Mouse (Mus musculus) liver, embryonic 11.5 days (tissue): Measurements from ENCODE around the gene Ankrd34a. TPM values are rescaled to one million over a fixed set of nuclear protein-coding genes. Genes with fewer than 3 reads are reported as not detected.

Source experiments
- ATAC-seq: fragments of 200-750 bp; cut with Nextera tagmentation; replicated peaks from 2 replicates; pipeline ENCODE4 v1.8.0; 2017; ENCODE audit warnings: moderate number of reproducible peaks, mild to moderate bottlenecking, moderate TSS enrichment, moderate library complexity; ENCODE audit not compliant: low FRiP score
- DNase-seq: peaks from one replicate; pipeline ENCODE4 v3.0.0-alpha.2; 2017; ENCODE audit warnings: low spot score
- H3K27ac ChIP-seq: fragments of 300-500 bp; sonication (generic); 2 replicates; pipeline ENCODE4 v1.5.1; 2014; ENCODE audit warnings: mild to moderate bottlenecking, low read depth, low read length, control low read depth
- H3K27me3 ChIP-seq: fragments of 300-500 bp; sonication (generic); replicated peaks from 2 replicates; pipeline ENCODE4 v1.6.1; 2014; ENCODE audit warnings: low read length, mixed read lengths; ENCODE audit not compliant: control insufficient read depth, insufficient read depth
- H3K36me3 ChIP-seq: fragments of 300-500 bp; sonication (generic); 2 replicates; pipeline ENCODE4 v1.6.1; 2014; ENCODE audit warnings: mild to moderate bottlenecking, low read length, moderate library complexity, mixed read lengths; ENCODE audit not compliant: control insufficient read depth, insufficient read depth
- H3K4me1 ChIP-seq: fragments of 300-500 bp; sonication (generic); replicated peaks from 2 replicates; pipeline ENCODE4 v1.6.1; 2014; ENCODE audit warnings: low read length, mixed read lengths; ENCODE audit not compliant: control insufficient read depth, insufficient read depth
- H3K4me2 ChIP-seq: fragments of 300-500 bp; sonication (generic); 2 replicates; pipeline ENCODE4 v1.6.1; 2014; ENCODE audit warnings: mild to moderate bottlenecking, control low read depth, moderate library complexity
- H3K4me3 ChIP-seq: fragments of 300-500 bp; sonication (generic); 2 replicates; pipeline ENCODE4 v1.5.1; 2014; ENCODE audit warnings: low read depth, low read length, control low read depth
- H3K9ac ChIP-seq: fragments of 300-500 bp; sonication (generic); 2 replicates; pipeline ENCODE4 v1.6.1; 2014; ENCODE audit warnings: low read depth, low read length, control low read depth
- H3K9me3 ChIP-seq: fragments of 300-500 bp; sonication (generic); 2 replicates; pipeline ENCODE4 v1.6.1; 2016; ENCODE audit warnings: low read length, inconsistent platforms, mixed read lengths; ENCODE audit not compliant: control insufficient read depth
- WGBS: fragments of 180-500 bp; shearing (Covaris S2); extraction: QIAGEN DNeasy Blood & Tissue Kit; methylation state at CpG from one replicate; pipeline ENCODE4 v1.1.7; 2014; 5-methylcytosine and 5-hydroxymethylcytosine counted together
- polyA plus RNA-seq: library from polyadenylated mRNA; unstranded; fragments of >200 nt; fragmentation: Nextera tagmentation; extraction: Ambion mirVana; gene quantifications from 2 replicates; pipeline ENCODE4 v1.2.1, GENCODE M21; 2014

Gene Ankrd34a
- polyA plus RNA-seq, 1 experiment from 2014 or later: 1.1 TPM

DNA sequence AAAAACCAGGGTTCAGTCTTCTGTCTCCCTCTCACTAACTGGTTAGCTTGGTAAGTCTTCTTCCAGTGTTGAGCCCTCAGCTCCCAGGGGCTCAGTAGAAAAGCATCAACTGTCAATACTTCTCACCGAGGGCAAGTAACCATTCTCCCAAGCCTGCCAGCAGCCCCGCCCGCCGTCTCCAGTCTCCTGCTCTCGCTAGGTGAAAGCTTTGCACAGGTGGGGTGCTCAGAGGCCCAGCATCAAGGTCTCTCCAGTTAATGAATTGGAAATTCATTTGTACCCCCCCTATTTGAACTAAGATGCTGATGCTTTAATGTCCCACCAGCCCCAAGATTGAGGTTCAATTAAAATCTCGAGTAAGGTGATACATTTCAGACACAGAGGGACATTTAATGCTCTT lies 15.3 kb upstream of the Ankrd34a start:
- Histone ChIP-seq H3K27me3 (no peaks in the 10 kb centered on the region), H3K36me3 (no peaks in the 10 kb centered on the region), H3K4me1 (peaks cover 28% of the 10 kb centered on the region), H3K4me3 (no peak overlapping the region), H3K4me2 (no peak overlapping the region; the same call in 1 of the 2 replicates), H3K9ac (no peak overlapping the region), H3K27ac (no peak overlapping the region), H3K9me3 (no peaks in the 10 kb centered on the region)
- ATAC-seq: no peak
- 50% methylated on average over 6 of the region's 6 CpGs for WGBS
- DNase-seq: no peak

DNA sequence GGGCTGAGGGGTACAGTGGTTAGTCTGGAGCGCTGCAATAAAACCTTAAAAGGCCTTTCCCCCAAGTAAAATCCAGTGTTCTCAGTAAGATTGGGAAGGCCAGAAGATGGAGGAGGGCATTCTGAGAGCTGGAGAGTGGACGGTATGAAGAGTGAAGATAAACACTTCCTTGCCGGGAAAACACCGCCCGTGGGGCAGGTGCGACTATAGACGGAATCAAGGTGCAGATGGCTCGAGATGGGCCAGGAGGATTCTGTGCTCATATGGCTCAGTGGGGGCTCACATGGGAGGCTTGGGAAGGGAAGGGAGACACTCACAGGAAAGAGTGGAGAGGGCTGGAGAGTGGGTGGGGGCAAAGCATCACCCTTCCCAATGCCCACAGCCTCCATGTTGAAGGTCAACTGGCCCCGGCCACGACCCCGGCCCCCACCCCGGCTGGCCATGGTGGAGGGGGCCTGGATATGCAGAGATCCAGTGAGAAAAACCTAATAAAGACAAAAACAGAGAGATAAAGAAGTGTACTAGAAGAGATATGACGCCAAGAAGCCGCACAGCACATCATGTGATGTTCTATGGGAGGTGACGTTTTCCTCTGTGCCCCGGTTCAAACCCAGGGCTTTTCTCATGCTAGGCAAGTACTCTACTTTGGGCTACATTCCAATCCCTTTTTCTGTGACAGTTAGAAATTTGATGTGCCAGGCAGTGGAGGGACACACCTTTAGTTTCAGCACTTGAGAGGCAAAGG lies 14.5 kb upstream of the Ankrd34a start:
- Histone ChIP-seq H3K4me1 (peaks cover 20% of the 10 kb centered on the region), H3K9me3 (no peaks in the 10 kb centered on the region), H3K4me2 (no peak overlapping the region), H3K36me3 (no peaks in the 10 kb centered on the region), H3K4me3 (no peak overlapping the region), H3K27me3 (no peaks in the 10 kb centered on the region), H3K27ac (no peak overlapping the region), H3K9ac (no peak overlapping the region)
- 83% methylated on average over 16 of the region's 16 CpGs for WGBS
- no peak for ATAC-seq
- DNase-seq: no peak

DNA sequence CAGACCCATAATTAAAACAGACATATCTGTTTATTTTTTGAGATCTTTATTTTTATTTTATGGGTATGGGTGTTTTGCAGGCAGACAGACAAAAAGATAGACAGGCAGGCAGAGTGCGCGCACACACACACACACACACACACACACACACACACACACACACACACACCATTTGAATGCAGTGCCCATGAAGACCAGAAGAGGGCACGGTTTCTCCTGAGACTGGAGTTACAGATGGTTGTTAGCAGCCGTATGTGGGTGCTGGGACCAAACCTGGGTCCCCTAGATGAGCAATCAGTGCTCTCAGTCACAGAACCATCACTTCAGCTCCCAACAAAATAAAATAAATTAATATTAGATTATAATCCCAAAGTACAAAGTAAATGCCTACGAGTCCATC lies 13.1 kb upstream of the Ankrd34a start:
- no peak overlapping the region for H3K4me3 ChIP-seq
- no peak overlapping the region for H3K4me2 ChIP-seq
- peaks cover 15% of the 10 kb centered on the region for H3K4me1 ChIP-seq
- no peak for DNase-seq
- no peaks in the 10 kb centered on the region for H3K9me3 ChIP-seq
- H3K27me3 ChIP-seq: no peaks in the 10 kb centered on the region
- no peak overlapping the region for H3K9ac ChIP-seq
- ATAC-seq: no peak
- 91% methylated on average over 5 of the region's 5 CpGs for WGBS
- no peak overlapping the region for H3K27ac ChIP-seq
- H3K36me3 ChIP-seq: no peaks in the 10 kb centered on the region

DNA sequence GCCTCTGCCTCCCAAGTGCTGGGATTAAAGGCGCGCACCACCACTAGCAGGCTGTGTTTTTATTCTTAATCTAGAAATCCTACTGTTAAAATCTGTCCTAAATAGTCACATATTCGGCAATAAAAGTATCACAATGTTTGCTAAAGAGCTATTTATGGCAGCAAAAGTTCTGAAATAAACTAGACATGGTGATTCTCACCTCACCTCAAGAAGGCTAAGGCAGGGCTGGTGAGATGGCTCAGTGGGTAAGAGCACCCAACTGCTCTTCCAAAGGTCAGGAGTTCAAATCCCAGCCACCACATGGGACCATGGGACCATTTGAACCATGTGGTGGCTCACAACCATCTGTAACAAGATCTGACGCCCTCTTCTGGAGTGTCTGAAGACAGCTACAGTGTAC lies 5.8 kb upstream of the Ankrd34a start:
- no peaks in the 10 kb centered on the region for H3K36me3 ChIP-seq
- no peak for ATAC-seq
- H3K4me1 ChIP-seq: peaks cover 7% of the 10 kb centered on the region; the same call in 1 of the 2 replicates
- WGBS: 80% methylated on average over 4 of the region's 4 CpGs
- H3K27ac ChIP-seq: no peak overlapping the region
- no peaks in the 10 kb centered on the region for H3K9me3 ChIP-seq
- no peak overlapping the region for H3K4me2 ChIP-seq
- H3K27me3 ChIP-seq: peaks cover 10% of the 10 kb centered on the region
- no peak overlapping the region for H3K4me3 ChIP-seq
- DNase-seq: no peak
- no peak overlapping the region for H3K9ac ChIP-seq

DNA sequence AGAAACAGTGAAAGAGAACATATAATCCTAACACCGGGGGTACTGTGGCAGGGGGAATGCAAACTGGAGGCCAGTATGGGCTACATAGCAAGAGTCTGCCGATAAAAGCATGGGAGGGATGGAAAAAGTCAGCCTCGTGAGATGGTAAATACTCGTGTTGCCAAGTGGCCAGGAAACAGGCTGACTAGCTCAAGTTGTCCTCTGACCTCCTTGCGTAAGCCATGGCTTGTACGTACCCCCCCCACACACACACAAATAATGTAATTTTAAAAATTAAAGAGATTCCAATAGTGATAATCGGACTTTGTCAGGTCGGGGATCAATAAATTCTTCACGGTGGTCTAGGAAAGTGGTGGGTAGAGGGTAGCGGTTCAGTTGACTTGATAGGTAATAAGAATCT lies 3.1 kb upstream of the Ankrd34a start:
- no peaks in the 10 kb centered on the region for H3K36me3 ChIP-seq
- no peak for DNase-seq
- 2% methylated on average over 10 of the region's 10 CpGs for WGBS
- no peaks in the 10 kb centered on the region for H3K9me3 ChIP-seq
- peak overlapping the region; percentile 72 for H3K9ac ChIP-seq
- peak overlapping the region; percentile 85 for H3K4me2 ChIP-seq
- peak overlapping the region; percentile 66 for H3K4me3 ChIP-seq
- H3K4me1 ChIP-seq: peaks cover 26% of the 10 kb centered on the region
- no peak for ATAC-seq
- peak overlapping the region; percentile 56; the same call in 1 of the 2 replicates for H3K27ac ChIP-seq
- peaks cover 37% of the 10 kb centered on the region for H3K27me3 ChIP-seq

DNA sequence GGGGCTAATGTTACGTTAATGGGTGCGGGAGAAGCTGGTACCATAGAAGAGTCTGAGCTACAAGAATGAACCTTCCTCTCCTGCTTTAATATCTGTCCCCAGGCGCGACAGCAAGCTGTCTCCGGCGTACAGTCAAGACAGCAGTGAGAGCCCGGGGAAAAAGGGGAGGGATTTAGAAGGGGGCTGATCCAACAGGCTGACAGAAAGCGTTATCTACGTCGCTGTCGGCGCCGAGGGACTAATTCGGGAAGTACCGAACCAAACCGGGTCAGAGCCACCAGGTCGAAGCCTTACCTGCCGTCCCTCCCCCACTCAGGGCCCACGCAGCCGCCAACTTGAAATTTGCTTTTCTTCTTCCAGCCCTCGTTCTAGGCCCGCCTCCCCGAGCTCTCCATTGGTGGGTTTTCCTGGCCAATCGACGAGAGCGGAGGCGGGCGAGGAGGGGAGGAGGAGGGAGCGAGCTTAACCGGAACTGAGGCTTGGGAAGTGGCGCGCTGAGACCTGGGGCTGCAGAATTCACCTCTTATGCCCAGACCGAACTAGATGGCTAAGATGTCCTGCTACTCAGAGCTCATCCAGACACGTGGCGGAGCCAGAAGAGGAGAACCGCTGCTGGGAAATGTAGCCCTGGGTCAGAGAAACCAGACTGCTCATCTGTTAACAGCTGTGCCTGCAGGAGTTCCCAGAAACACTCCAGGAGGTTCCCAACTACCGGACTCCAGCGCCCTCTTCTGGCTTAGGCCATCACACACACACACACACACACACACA lies 2.5 kb upstream of the Ankrd34a start, which contains the start of gene Polr3gl:
TSS of gene Polr3gl (minus strand) at position 392 of the 771 bp plus-strand sequence.
- peak within 1 kb of the TSS; percentile 72 for H3K9ac ChIP-seq
- H3K4me3 ChIP-seq: peak within 1 kb of the TSS; percentile 66
- ATAC-seq (peak; percentile 95), DNase-seq (peak; percentile 95)
- H3K4me2 ChIP-seq: peak within 1 kb of the TSS; percentile 85
- peaks cover 31% of the 10 kb centered on the region for H3K4me1 ChIP-seq
- peak within 1 kb of the TSS; percentile 56; the same call in 1 of the 2 replicates for H3K27ac ChIP-seq
- under 1% methylated on average over 38 of the region's 38 CpGs for WGBS
- no peaks in the 10 kb centered on the region for H3K9me3 ChIP-seq
- no peaks in the 10 kb centered on the region for H3K36me3 ChIP-seq
- peaks cover 43% of the 10 kb centered on the region for H3K27me3 ChIP-seq

DNA sequence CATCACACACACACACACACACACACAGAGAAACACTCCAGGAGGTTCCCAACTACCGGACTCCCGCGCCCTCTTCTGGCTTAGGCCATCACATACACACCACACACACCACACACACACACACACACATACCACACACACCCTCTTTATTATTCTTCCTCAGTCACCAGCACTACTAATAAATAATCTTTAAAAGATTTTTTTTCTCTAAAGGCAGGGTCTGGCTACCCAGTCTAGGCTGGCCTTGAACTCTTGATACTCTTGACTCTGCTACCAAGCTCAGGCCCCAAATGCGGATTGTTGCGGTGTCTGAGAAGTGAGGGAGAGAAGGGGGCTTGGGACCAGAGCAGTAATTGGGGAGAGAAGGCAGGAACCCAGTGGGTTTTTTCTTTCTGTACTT lies 1.6 kb upstream of the Ankrd34a start:
- no peak for DNase-seq
- H3K27me3 ChIP-seq: peaks cover 51% of the 10 kb centered on the region
- 82% methylated on average over 5 of the region's 5 CpGs for WGBS
- H3K27ac ChIP-seq: no peak overlapping the region
- peaks cover 33% of the 10 kb centered on the region for H3K4me1 ChIP-seq
- no peaks in the 10 kb centered on the region for H3K36me3 ChIP-seq
- no peak for ATAC-seq
- no peak overlapping the region for H3K9ac ChIP-seq
- no peaks in the 10 kb centered on the region for H3K9me3 ChIP-seq
- no peak overlapping the region for H3K4me2 ChIP-seq
- no peak overlapping the region for H3K4me3 ChIP-seq

DNA sequence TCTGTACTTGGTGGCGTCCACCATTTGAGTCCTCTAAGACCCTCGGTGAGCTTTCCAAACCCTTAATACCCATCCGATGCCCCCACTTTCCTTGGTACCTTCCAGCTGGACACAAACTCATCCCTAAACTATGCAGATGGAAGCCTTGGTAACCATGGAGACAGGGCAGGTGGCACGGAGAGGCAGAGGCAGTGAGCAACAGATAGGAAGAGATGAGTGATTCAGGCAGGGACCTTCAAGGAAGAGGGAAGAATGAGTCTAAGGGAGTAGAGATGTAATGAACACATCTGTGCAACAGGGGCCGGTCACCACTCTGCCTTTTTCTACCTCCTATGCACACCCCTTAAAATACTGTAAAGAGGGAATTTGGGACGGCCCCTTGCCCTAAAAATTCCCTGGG lies 775 bp upstream of the Ankrd34a start:
- Histone ChIP-seq H3K36me3 (no peaks in the 10 kb centered on the region), H3K4me3 (no peak overlapping the region), H3K4me1 (peaks cover 36% of the 10 kb centered on the region), H3K9me3 (no peaks in the 10 kb centered on the region), H3K27me3 (peaks cover 51% of the 10 kb centered on the region), H3K27ac (no peak overlapping the region), H3K9ac (no peak overlapping the region), H3K4me2 (no peak overlapping the region)
- DNase-seq (no peak), ATAC-seq (no peak)
- WGBS: 30% methylated on average over 6 of the region's 6 CpGs
